Mouse (Mus musculus) cortical plate, adult 2 months (tissue): ENCODE data around the gene Epb42. TPM values are rescaled to one million over a fixed set of nuclear protein-coding genes. Genes with fewer than 3 reads are reported as not detected.
A peak's percentile ranks its signal among the peaks of the same experiment; 100 is the strongest.
"Not testable (repeated sequence)": the region's sequence is repeated elsewhere in the genome, so short reads cannot be mapped to it uniquely, and the experiment has no call there.

ENCODE experiments used
- H3K27ac ChIP-seq: fragments of 200-500 bp; 2 replicates; pipeline ENCODE4 v1.5.1; 2012; ENCODE audit warnings: low read length, control low read depth, inconsistent platforms; ENCODE audit not compliant: insufficient read depth
- H3K4me1 ChIP-seq: fragments of 200-500 bp; 2 replicates; pipeline ENCODE4 v1.6.1; 2011; ENCODE audit warnings: low read length; ENCODE audit not compliant: control insufficient read depth, insufficient read depth
- H3K4me3 ChIP-seq: fragments of 200-500 bp; 2 replicates; pipeline ENCODE4 v1.5.1; 2011; ENCODE audit warnings: mild to moderate bottlenecking, low read length, control low read depth; ENCODE audit not compliant: insufficient read depth
- CTCF ChIP-seq: fragments of 200-500 bp; IDR thresholded peaks from 2 replicates; pipeline ENCODE4 v1.5.1; 2011; ENCODE audit warnings: mild to moderate bottlenecking, control low read depth, low read length; ENCODE audit not compliant: insufficient read depth; ENCODE audit errors: extremely low read depth
- POLR2A ChIP-seq: fragments of 200-500 bp; IDR thresholded peaks from 2 replicates; pipeline ENCODE4 v1.6.1; 2011; ENCODE audit warnings: mild to moderate bottlenecking, low read length, control low read depth; ENCODE audit not compliant: insufficient read depth; ENCODE audit errors: extremely low read depth
- polyA plus RNA-seq: library from polyadenylated mRNA; depleted of rRNA; stranded (reverse); fragments of >200 nt; gene quantifications from 2 replicates; pipeline ENCODE4 v1.2.3, GENCODE M21; 2012

Gene Epb42
- polyA plus RNA-seq, 1 experiment, result not detected

DNA sequence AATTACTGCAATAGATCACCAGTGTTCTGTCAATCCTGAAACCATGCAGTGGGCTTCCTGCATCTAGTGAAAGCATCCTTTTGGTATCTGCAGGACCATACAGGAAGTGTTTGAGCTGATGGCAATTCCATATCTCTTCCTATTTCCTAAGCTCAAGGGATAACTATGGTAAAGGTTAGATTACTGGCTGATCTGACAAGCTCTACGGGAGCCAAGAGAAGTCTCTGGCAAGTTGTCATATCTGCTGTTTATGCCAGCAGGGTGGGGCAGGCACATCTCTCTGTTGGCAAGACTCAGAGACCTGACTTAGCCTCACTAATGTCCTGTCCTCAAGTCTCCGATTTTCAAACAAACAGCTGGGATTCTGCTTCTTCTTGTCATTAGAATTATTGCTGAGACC is 17.2 kb upstream of the Epb42 start:
- H3K4me3 ChIP-seq, result no peak overlapping the region
- TF ChIP-seq POLR2A (no peak), CTCF (no peak)

DNA sequence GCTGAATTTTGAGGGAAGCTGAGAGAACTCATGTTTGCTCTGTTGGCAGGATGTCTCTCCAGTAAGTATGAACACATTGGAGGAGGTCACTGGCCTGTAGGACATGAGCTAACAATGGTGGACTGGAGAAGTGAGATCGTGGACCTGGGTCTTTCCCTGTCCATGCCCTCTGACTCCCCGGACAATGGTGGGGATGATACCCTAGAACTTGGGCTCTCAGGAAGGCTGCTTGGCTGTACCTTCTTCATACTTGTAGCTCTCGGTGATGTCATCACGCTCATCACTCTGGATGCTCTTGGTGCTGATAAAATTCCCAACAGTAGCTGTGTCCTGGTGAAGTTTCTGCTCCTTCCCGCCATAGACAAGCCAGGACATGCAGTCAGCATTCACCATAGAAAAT is 15.3 kb upstream of the Epb42 start:
- no peak for TF ChIP-seq POLR2A
- no peak for TF ChIP-seq CTCF
- Histone ChIP-seq H3K27ac (no peak overlapping the region), H3K4me1 (no peaks in the 10 kb centered on the region), H3K4me3 (no peak overlapping the region)

More for the DNA sequence above, 17.2 kb upstream of the Epb42 start:
- H3K27ac ChIP-seq, result no peak overlapping the region
- H3K4me1 ChIP-seq, result no peaks in the 10 kb centered on the region

DNA sequence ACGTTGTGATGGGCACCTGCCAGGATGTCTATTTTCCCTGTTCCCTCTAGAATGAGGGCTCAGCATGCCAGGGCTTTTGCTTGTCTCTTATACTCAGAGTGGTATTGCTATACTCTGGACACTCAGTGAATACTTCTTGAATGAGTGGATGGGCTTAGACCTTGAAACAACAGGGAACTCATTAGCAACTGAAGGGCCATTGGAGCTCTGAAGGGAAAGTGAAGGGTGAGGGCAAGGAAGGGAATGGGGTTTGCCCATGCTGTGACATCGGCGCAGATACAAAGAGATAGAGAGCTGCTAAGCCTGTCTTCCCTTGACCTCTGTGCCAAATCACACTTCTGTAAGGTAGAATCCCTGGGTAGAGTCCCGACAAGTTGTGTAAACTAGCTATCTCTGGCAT is 8.8 kb upstream of the Epb42 start:
- Histone ChIP-seq H3K4me3 (no peak overlapping the region), H3K27ac (no peak overlapping the region)
- no peak for TF ChIP-seq CTCF
- TF ChIP-seq POLR2A, result no peak

DNA sequence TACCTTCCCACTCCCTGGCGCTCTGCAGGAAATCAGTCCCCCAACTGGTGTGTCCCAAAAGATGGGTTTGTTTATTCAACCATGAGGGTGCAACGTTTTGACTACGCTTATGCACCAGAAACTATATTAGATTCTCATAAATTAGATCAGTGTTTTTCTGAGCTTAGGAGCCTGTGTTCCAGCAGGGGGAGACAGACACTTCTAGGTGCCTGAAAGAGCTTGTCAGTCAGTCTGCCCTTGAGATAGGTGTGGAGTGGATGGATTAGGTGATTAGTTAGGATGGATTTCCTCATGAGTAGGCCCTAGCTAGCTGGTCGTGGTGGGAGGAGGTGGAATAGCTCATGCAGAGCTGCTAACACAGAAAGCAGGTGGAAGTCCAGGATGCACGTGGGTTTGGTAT is 4.2 kb upstream of the Epb42 start:
- Histone ChIP-seq H3K4me1 (no peaks in the 10 kb centered on the region), H3K27ac (no peak overlapping the region), H3K4me3 (no peak overlapping the region)
- no peak for TF ChIP-seq POLR2A
- peak; percentile 66 for TF ChIP-seq CTCF

More for the DNA sequence above, 8.8 kb upstream of the Epb42 start:
- H3K4me1 ChIP-seq, result no peaks in the 10 kb centered on the region

DNA sequence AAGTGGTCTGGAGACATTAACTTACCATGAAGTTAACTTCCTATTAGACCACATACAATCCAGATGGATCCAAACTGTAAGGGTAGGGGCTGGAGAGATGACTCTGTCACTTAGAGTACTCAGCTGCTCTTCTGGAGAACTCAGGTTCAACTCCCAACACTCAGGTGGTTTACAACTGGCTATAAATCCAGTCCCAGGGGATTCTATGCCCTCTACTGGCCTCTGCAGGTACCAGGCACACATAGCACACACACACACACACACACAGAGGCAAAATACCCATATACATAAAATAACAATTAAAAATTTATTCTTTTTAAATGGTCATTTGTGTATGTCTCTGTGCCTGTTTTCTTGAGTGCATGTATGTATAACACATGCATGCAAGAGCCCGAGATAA is 2.5 kb upstream of the Epb42 start:
- TF ChIP-seq CTCF (no peak), POLR2A (no peak)
- Histone ChIP-seq H3K4me1 (no peaks in the 10 kb centered on the region), H3K27ac (no peak overlapping the region), H3K4me3 (no peak overlapping the region)

DNA sequence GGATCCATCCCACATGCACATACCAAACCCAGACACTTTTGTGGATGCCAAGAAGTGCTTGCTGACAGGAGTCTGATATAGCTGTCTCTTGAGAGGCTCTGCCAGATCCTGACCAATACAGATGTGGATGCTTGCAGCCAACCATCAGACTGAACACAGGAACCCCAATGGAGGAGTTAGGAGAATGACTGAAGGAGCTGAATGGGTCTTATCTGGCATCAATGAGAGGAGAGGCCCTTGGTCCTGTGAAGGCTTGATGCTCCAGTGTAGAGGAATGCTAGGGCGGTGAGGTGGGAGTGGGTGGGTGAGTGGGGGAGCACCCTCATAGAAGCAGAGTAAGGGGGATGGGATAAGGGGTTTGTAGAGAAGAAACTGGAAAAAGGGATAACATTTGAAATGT is 2.0 kb upstream of the Epb42 start:
- H3K4me3 ChIP-seq, H3K27ac ChIP-seq, H3K4me1 ChIP-seq: not testable (repeated sequence)

DNA sequence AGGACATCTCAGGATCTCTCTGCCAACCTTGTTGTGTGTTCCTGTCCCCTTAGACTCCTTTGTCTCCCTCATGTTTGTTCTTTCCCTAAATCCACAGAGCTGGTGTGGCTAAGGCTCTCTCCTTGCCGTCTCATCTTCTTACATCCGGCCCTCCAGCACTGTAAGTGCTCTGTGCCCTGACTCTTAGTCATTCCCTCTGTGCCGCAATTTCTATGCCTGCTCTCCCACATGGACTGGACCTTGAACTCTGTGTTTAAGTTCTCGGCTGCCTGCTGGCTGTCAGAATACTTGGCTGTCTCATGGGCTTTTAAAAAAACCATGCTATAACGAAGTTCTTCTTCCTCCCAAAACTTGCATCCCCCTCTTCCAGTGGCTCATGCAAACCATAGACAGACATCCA is 14.0 kb downstream of the Epb42 start:
- Histone ChIP-seq H3K4me1 (no peaks in the 10 kb centered on the region), H3K27ac (no peak overlapping the region), H3K4me3 (no peak overlapping the region)
- TF ChIP-seq POLR2A (no peak), CTCF (no peak)

DNA sequence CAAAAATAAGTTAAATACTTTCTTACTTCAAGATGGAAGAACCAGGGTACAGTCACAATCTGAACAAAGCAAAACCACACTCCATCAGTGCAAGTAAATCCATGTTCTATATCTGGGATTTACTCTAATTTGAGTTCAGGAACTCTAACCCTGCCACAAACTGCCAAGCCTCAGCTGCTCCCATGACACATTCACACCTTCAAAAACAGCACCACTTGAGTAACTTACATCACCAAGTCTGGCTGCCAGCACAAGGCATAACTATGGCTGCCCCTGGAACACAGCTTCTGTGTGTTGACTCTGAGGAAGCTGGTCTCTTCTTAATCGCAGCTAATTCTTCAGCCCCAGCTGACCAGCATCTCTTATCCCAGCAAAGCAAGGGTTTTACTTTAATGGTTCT is 19.7 kb downstream of the Epb42 start:
- Histone ChIP-seq H3K27ac (no peak overlapping the region), H3K4me3 (no peak overlapping the region), H3K4me1 (no peaks in the 10 kb centered on the region)
- TF ChIP-seq CTCF (no peak), POLR2A (no peak)

DNA sequence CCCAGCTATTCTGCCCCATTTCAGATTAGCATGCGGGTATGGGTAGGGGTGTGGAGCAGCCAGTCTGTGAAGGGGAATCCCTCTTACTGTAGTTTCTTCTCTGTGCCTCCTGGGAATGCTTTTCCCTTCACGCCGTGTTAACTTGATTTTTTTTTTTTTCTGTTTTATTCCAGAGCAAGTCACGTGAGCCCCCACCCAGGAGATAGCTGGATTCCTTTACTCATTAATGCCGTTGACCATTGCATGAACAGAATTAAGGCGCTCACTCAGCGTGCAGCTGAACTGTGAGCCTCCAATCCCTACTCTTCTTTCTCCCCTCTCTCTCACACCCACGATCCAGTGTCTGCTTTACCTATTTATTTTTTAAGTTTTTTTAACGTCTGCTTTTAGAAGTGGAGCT is 20.6 kb downstream of the Epb42 start:
- H3K27ac ChIP-seq, result no peak overlapping the region
- H3K4me3 ChIP-seq, result no peak overlapping the region
- no peak for TF ChIP-seq POLR2A
- no peak for TF ChIP-seq CTCF
- H3K4me1 ChIP-seq, result no peaks in the 10 kb centered on the region

DNA sequence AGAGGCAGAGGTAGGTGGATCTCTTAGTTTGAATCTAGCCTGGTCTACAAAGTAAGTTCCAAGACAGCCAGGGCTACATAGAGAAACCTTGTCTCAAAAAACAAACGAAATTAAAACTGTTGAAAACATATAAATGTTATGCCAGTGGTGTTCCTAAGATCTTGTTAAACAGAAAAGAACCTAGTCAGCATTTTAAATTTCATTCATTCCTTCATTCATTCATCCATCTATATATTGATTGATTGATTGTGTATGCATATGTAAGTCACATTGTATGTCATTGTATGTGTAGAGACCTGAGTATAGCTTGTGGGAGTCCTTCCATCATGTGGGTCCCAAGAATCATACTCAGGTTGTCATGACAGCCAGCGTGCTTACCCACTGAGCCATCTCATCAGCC is 21.4 kb downstream of the Epb42 start:
- Histone ChIP-seq H3K27ac (no peak overlapping the region), H3K4me1 (no peaks in the 10 kb centered on the region), H3K4me3 (no peak overlapping the region)
- TF ChIP-seq CTCF, result no peak

DNA sequence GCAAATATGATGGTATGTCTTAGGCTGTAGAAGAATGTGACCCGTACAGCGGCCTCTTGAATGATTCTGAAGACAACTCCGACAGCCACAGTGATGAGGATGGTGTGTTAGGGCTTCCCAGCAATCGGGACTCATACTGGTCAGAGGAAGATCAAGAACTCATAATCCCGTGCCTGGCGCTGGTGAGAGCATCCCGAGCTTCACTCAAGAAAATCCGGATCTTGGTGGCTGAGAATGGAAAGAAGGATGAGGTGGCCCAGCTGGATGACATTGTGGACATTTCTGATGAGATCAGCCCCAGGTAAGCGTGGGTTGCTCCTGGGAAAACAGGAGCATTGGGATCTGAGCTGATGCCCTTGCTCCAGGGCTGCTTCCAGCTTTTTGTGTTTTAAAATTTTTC is 24.2 kb downstream of the Epb42 start:
- Histone ChIP-seq H3K4me3 (no peak overlapping the region), H3K4me1 (peaks cover 2% of the 10 kb centered on the region; the same call in 1 of the 2 replicates), H3K27ac (no peak overlapping the region)
- TF ChIP-seq CTCF (no peak), POLR2A (no peak)
